Mouse (Mus musculus): ENCODE results near the gene Ccr7. TPM values are rescaled to one million over a fixed set of nuclear protein-coding genes. Genes with fewer than 3 reads are reported as not detected.
A peak's percentile ranks its signal among the peaks of the same experiment; 100 is the strongest.

Gene Ccr7
- total RNA-seq, 1 experiment = 1.4 TPM

DNA sequence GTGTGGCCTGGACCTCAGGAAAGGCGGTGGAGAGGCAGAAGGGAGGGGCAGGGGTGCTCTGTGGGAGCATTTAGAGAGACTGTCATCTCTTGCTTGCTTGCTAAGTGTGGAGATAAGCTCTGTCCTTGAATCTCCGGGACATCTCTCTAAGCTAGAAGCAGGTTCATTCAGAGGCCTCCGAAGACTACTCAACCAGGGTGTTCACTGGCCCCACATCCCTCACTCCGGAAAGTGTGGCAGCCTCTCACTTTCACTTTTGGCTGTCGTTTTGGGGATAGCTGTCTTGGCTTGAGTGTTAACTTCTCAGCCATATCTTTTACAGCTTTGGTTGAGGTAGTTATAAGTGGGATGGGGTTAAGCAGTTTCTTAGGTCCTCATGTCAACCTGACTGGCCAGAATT, 10.4 kb downstream of the Ccr7 start:
- Histone ChIP-seq H3K9me3 (ENCODE audit: control insufficient read depth, insufficient read depth, low read depth, low read length) (no peaks in the 10 kb centered on the region), H3K4me3 (ENCODE audit: insufficient read depth in 1 of 2, low read depth in 1 of 2, low read length in 2 of 2, poor library complexity in 1 of 2, severe bottlenecking in 1 of 2) (0 out of 4 replicates have a peak overlapping the region, but pooled peaks of 1 of the 2 experiments have one; percentile 3), H3K4me1 (ENCODE audit: control insufficient read depth in 2 of 2, insufficient read depth in 2 of 2, low read length in 2 of 2, poor library complexity in 1 of 2) (peaks cover 31 to 56% of the 10 kb centered on the region in 2 experiments), H3K27ac (ENCODE audit: insufficient read depth, low read depth, low read length, poor library complexity, severe bottlenecking) (no peak overlapping the region), H3K36me3 (ENCODE audit: control insufficient read depth, insufficient read depth, low read length, poor library complexity, severe bottlenecking) (no peaks in the 10 kb centered on the region), H3K9ac (ENCODE audit: insufficient read depth, low read depth, low read length, poor library complexity, severe bottlenecking) (no peak overlapping the region)
- DNase-seq (ENCODE audit: low read depth, low spot score) = no peak
- in situ Hi-C loops (cut with MboI; ENCODE audit: low sequenced_read_pairs in 2 of 2, unreplicated experiment in 2 of 2) = no loop called here
- TF ChIP-seq HCFC1 (IDR thresholded peaks at IDR 0.05; ENCODE audit: borderline replicate concordance, insufficient read depth, low read length) = no peak
- TF ChIP-seq CHD2 (IDR thresholded peaks at IDR 0.05; ENCODE audit: low read depth, low read length) = no peak
- no peak for TF ChIP-seq ZNF384 (IDR thresholded peaks at IDR 0.05; ENCODE audit: low read depth, low read length)
- no peak for TF ChIP-seq ZC3H11A (IDR thresholded peaks at IDR 0.05; ENCODE audit: borderline replicate concordance, low read depth, low read length)
- TF ChIP-seq MAFK (IDR thresholded peaks at IDR 0.05; ENCODE audit: insufficient read depth, low read depth, low read length) = no peak

DNA sequence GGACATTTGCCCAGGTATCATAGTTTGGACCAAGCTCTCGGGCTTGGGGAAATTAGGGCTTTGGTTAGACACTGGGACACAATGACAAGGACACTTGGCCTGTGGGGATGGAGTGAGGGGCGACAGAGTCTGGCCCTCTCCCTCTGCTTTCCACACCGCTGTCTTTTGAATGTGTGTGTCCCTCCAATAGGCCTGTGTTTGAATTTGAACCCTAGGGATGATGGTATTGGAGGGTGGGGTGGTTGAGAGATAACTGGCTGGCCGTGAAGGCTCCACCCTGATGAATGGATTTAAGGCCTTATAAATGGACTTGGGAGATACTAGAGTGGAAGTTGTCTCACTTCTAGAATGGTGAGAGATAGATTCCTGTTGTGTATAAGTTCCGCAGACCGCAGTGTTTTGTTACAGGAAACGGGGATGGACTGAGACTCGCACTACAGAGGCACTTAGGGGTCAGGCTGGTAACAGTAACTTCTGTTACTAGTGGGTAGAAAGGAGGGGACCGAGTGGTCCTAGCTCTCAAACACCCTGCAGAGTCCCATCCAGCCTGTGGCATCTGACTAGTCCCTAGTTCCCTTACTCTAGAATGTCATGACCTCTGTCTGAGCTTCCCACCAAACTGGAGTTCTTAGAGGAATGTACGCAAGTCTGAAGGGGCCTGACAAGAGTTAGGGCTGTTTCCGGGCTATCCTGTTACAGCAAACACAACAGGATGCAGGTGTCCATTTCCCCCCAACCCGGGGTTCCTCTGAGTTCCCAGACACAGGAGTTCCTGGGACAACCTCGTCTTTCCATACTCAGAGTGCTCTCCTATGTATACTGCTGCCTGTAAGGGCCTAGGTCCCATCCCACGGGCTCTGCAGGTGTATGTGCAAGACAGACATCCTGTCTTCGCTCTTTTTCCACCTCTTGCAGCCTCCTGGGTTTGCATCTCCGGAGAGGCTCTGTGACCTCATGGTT, 11.5 kb downstream of the Ccr7 start:
- no peak overlapping the region for H3K27ac ChIP-seq (ENCODE audit: insufficient read depth, low read depth, low read length, poor library complexity, severe bottlenecking)

GRCm38 (mm10) chr11:99142493-99143095, 12.3 kb downstream of the Ccr7 start:
- TF ChIP-seq CHD2 (IDR thresholded peaks at IDR 0.05; ENCODE audit: low read depth, low read length) = no peak
- no peak for TF ChIP-seq MAFK (IDR thresholded peaks at IDR 0.05; ENCODE audit: insufficient read depth, low read depth, low read length)
- no peak for TF ChIP-seq ZNF384 (IDR thresholded peaks at IDR 0.05; ENCODE audit: low read depth, low read length)
- no peak overlapping the region for H3K27ac ChIP-seq (ENCODE audit: insufficient read depth, low read depth, low read length, poor library complexity, severe bottlenecking)
- DNase-seq (ENCODE audit: low read depth, low spot score) = no peak
- H3K36me3 ChIP-seq (ENCODE audit: control insufficient read depth, insufficient read depth, low read length, poor library complexity, severe bottlenecking) = no peaks in the 10 kb centered on the region
- peak overlapping the region; percentile 17 to 44; a peak in 2 of 4 replicates for H3K4me3 ChIP-seq (ENCODE audit: insufficient read depth in 1 of 2, low read depth in 1 of 2, low read length in 2 of 2, poor library complexity in 1 of 2, severe bottlenecking in 1 of 2)
- no peaks in the 10 kb centered on the region for H3K9me3 ChIP-seq (ENCODE audit: control insufficient read depth, insufficient read depth, low read depth, low read length)
- H3K9ac ChIP-seq (ENCODE audit: insufficient read depth, low read depth, low read length, poor library complexity, severe bottlenecking) = no peak overlapping the region
- peaks cover 30 to 50% of the 10 kb centered on the region in 2 experiments for H3K4me1 ChIP-seq (ENCODE audit: control insufficient read depth in 2 of 2, insufficient read depth in 2 of 2, low read length in 2 of 2, poor library complexity in 1 of 2)
- in situ Hi-C loops (cut with MboI; ENCODE audit: low sequenced_read_pairs in 2 of 2, unreplicated experiment in 2 of 2) = no loop called here

More for the DNA sequence above, 11.5 kb downstream of the Ccr7 start:
- in situ Hi-C loops (cut with MboI; ENCODE audit: low sequenced_read_pairs in 2 of 2, unreplicated experiment in 2 of 2) = no loop called here
- TF ChIP-seq ZC3H11A (IDR thresholded peaks at IDR 0.05; ENCODE audit: borderline replicate concordance, low read depth, low read length) (no peak), ZNF384 (IDR thresholded peaks at IDR 0.05; ENCODE audit: low read depth, low read length) (no peak), CHD2 (IDR thresholded peaks at IDR 0.05; ENCODE audit: low read depth, low read length) (no peak), MAFK (IDR thresholded peaks at IDR 0.05; ENCODE audit: insufficient read depth, low read depth, low read length) (no peak), HCFC1 (IDR thresholded peaks at IDR 0.05; ENCODE audit: borderline replicate concordance, insufficient read depth, low read length) (no peak)
- Histone ChIP-seq H3K9me3 (ENCODE audit: control insufficient read depth, insufficient read depth, low read depth, low read length) (no peaks in the 10 kb centered on the region), H3K9ac (ENCODE audit: insufficient read depth, low read depth, low read length, poor library complexity, severe bottlenecking) (no peak overlapping the region), H3K36me3 (ENCODE audit: control insufficient read depth, insufficient read depth, low read length, poor library complexity, severe bottlenecking) (no peaks in the 10 kb centered on the region), H3K4me1 (ENCODE audit: control insufficient read depth in 2 of 2, insufficient read depth in 2 of 2, low read length in 2 of 2, poor library complexity in 1 of 2) (peaks cover 31 to 51% of the 10 kb centered on the region in 2 experiments), H3K4me3 (ENCODE audit: insufficient read depth in 1 of 2, low read depth in 1 of 2, low read length in 2 of 2, poor library complexity in 1 of 2, severe bottlenecking in 1 of 2) (no peak overlapping the region)
- DNase-seq (ENCODE audit: low read depth, low spot score) = no peak

DNA sequence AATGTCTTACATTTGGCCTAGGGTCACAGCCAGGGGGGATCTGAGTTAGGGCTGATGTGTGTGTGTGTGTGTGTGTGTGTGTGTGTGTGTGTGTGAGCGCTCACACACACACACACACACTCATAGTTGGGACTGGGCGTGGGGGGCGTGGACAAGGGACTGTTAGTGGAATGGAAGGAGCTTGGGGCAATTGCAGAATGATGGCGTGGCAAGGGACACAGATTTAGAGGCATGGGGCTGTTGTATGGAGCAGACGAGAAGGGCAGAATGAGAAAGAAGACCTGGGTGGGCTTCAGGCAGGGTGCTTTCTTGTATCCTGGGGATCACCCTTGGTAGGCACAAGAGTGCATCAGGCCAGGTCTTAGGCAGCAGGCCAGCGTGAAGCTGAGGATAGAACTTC, 12.8 kb downstream of the Ccr7 start:
- Histone ChIP-seq H3K27ac (ENCODE audit: insufficient read depth, low read depth, low read length, poor library complexity, severe bottlenecking) (no peak overlapping the region), H3K36me3 (ENCODE audit: control insufficient read depth, insufficient read depth, low read length, poor library complexity, severe bottlenecking) (no peaks in the 10 kb centered on the region), H3K4me1 (ENCODE audit: control insufficient read depth in 2 of 2, insufficient read depth in 2 of 2, low read length in 2 of 2, poor library complexity in 1 of 2) (peaks cover 27 to 45% of the 10 kb centered on the region in 2 experiments), H3K4me3 (ENCODE audit: insufficient read depth in 1 of 2, low read depth in 1 of 2, low read length in 2 of 2, poor library complexity in 1 of 2, severe bottlenecking in 1 of 2) (no peak overlapping the region), H3K9ac (ENCODE audit: insufficient read depth, low read depth, low read length, poor library complexity, severe bottlenecking) (no peak overlapping the region), H3K9me3 (ENCODE audit: control insufficient read depth, insufficient read depth, low read depth, low read length) (no peaks in the 10 kb centered on the region)
- TF ChIP-seq CHD2 (IDR thresholded peaks at IDR 0.05; ENCODE audit: low read depth, low read length) (no peak), ZC3H11A (IDR thresholded peaks at IDR 0.05; ENCODE audit: borderline replicate concordance, low read depth, low read length) (no peak), MAFK (IDR thresholded peaks at IDR 0.05; ENCODE audit: insufficient read depth, low read depth, low read length) (no peak), ZNF384 (IDR thresholded peaks at IDR 0.05; ENCODE audit: low read depth, low read length) (no peak), HCFC1 (IDR thresholded peaks at IDR 0.05; ENCODE audit: borderline replicate concordance, insufficient read depth, low read length) (no peak)
- no peak for DNase-seq (ENCODE audit: low read depth, low spot score)
- in situ Hi-C loops (cut with MboI; ENCODE audit: low sequenced_read_pairs in 2 of 2, unreplicated experiment in 2 of 2) = no loop called here
